Mouse (Mus musculus) inflammation-experienced regulatory T-cells (primary cell): Measurements from ENCODE around the gene Blvrb. TPM values are rescaled to one million over a fixed set of nuclear protein-coding genes. Genes with fewer than 3 reads are reported as not detected.

Experiments used
- polyA plus RNA-seq, 2 experiments: library from polyadenylated mRNA; unstranded; fragments of 100-300 nt; shearing (Covaris generic); gene quantifications; one replicate each; pipeline ENCODE4 v1.2.1; 2017

Blvrb gene
- polyA plus RNA-seq = 10 to 100 TPM; 11.2 to 19.1 TPM

DNA sequence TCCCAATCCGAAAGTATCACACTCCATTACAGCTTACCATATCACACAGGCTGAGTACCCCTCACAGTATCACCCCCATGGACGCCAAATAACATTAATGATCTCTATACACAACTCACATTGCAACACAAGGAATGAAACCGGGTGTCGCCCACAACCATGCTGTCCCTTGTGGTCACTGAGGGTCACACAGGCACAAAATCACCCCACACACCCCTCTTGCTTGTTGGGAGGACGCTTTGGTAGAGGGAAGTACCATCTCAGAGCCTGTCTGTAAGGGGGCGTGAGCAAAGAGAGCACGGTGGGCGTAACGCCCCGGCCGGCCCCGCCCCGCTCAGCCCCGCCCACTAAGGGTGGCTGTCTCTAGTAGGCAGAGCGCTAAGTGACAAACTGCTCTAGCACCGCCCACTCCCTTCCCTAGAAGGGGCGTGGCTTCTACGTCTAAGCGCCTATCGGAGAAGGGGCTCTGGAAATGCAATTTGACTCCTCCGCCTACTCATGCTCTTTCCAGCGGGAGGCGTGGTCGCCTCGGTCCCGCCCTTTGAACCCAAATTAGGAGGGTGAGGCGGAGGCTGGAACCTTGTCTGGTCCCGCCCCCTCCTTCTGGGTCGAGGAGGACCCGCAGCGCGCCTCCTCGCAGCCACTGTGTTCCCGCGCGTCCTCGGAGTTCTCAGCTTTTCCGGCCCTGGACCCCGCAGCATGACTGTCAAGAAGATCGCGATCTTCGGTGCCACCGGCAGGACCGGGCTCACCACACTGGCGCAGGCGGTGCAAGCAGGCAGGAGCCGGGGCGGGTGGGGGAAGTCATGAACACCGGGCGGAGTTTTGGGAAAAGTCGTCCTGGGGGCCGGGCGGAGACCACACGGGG is at the start of gene Blvrb, which contains the start of gene Sptbn4:
TSS of gene Blvrb (plus strand) at position 560 of the 868 bp plus-strand sequence.
TSS of gene Sptbn4 (minus strand) at position 268 of the 868 bp plus-strand sequence.

DNA sequence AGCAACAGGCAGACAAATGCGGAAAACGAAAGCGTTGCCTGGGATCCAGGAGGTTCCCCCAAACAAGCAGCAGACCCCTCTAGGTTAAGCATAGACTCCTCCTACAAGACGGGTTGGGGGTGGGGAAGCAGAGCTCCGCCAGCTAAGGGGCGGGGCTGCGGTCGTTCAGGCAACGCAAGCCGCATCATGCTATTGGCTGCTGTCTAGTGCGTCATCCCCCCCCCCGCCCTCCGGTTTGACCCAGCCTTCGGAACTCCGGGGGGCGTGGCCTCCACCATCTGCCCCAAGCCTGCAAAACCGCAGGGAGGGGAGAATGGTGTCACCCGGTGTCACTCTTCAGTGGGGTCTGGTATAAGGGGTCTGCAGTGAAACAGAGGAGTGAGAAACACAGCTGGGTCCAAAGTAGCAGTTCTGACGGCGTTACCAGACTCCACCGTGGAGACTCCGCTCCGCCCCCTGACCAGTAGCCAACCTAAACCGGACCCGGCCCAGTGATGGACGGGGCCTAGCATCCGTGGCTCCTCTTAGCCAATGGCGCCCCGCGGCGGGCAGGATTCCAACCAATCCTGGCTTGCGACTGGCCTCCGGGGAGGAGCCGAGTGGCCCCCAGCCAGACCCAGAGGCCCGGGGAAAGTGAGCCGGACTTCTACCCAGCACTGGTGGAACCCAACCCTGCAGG is 25.5 kb downstream of the Blvrb start, which contains the start of gene Sertad3:
TSS of gene Sertad3 (plus strand) at position 613 of the 679 bp plus-strand sequence.

DNA sequence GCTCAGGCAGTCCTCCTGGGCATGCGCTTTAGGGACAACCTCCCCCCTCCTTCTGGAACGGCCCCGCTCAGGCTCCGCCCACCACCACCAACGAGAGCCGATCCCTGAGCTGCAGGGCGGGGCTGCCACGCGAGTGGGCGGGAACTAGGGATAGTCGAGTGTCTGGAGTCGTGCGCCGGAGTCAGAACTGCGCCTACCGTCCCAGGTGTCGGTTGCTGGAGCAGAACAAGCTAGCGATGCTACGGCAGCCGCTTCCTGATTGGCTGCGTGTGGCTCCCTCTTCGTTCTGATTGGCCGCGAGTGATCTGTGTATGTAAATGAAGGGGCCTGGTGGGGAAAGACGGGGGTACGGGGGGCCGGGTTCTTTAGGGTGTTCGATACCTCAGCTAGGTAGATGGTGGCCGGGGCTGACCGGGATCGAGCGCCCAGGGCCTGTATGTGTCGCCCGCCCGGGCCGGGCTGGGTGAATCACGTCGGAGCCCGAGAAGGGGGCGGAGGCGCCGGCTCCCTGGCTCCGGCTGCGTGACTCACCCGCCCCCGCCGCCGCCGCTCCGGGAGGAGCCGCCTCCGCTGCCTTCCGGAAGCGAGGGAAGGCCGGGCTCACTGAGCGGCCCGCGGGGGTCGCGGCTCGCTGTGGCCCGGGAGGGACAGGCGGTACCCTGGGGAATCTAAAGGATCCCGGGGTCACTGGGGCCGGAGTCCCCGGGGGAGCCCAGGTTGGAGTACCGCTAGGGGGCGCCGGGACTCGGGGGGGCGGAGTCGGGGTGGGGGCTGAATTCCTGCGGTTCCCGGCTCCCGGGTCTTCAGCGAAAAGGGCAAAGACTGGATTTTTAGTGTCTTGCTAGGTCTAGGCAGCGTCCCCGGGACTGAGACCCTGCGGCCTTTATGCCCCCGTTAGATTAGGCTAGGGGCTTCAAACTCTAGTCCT is 39.3 kb downstream of the Blvrb start, which contains the start of gene Sertad1:
TSS of gene Sertad1 (plus strand) at position 141 of the 928 bp plus-strand sequence.

DNA sequence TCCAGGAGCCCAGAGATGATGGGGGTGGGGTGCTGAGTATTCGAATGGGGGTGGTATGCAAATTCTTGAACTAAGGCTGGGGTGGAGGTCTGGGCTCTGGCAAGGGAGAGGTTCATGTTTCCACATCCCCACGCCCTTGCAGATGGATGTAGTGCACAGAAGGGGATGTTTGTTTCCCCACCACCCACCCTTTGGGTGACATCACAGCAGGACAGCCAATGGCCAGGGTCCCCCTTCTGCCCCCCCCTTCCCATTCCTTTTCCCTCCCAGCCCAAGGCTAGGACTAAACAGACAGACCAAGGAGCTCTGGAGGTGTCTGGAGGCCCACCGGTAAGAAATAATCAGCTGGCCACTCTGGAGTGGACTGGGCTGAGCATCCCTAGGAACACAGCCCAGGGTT is 51.3 kb downstream of the Blvrb start, which contains the start of gene Prx:
TSS of gene Prx (plus strand) at position 289 of the 400 bp plus-strand sequence.

Other genes starting within 250 kb of the Blvrb start
- gene Itpkc, start 219.3 kb upstream of the Blvrb start, polyA plus RNA-seq = 10 to 100 TPM in 1 of 2 experiments, 1 to 10 TPM in 1; 9.9 to 14.2 TPM
- 10 to 100 TPM; 17.0 to 21.4 TPM for gene Coq8b, start 215.0 kb upstream of the Blvrb start, polyA plus RNA-seq
- gene Numbl, start 189.5 kb upstream of the Blvrb start, polyA plus RNA-seq = 1 to 10 TPM; 1.7 to 1.9 TPM
- gene Ltbp4, start 110.3 kb upstream of the Blvrb start, polyA plus RNA-seq = 1 to 10 TPM; 2.1 to 2.9 TPM
- 10 to 100 TPM; 86.4 to 88.1 TPM for gene Shkbp1, start 92.0 kb upstream of the Blvrb start, polyA plus RNA-seq
- 1 to 10 TPM in 1 of 2 experiments, not detected in 1; 1.6 TPM for gene Gm20479, start 90.6 kb upstream of the Blvrb start, polyA plus RNA-seq
- 1 to 10 TPM in 1 of 2 experiments, under 1 TPM in 1; 0.43 to 1.0 TPM for gene Sptbn4, start 292 bp upstream of the Blvrb start, polyA plus RNA-seq
- gene Sertad3, start 25.8 kb downstream of the Blvrb start, polyA plus RNA-seq = 10 to 100 TPM; 40.0 to 41.1 TPM
- gene Sertad1, start 38.9 kb downstream of the Blvrb start, polyA plus RNA-seq = 10 to 100 TPM; 52.4 to 79.0 TPM
- 1 to 10 TPM in 1 of 2 experiments, under 1 TPM in 1; 0.34 to 2.8 TPM for gene Prx, start 51.3 kb downstream of the Blvrb start, polyA plus RNA-seq
- under 1 TPM; 0.28 to 0.34 TPM for gene Hipk4, start 75.3 kb downstream of the Blvrb start, polyA plus RNA-seq
- gene Pld3, start 105.2 kb downstream of the Blvrb start, polyA plus RNA-seq = 100 to 1,000 TPM; 159 to 211 TPM
- gene 2310022A10Rik, start 105.3 kb downstream of the Blvrb start, polyA plus RNA-seq = 10 to 100 TPM; 20.4 to 28.8 TPM
- gene Akt2, start 143.6 kb downstream of the Blvrb start, polyA plus RNA-seq = 10 to 100 TPM; 74.8 to 82.4 TPM
- under 1 TPM in 1 of 2 experiments, not detected in 1; 0.53 TPM for gene Ttc9b, start 205.9 kb downstream of the Blvrb start, polyA plus RNA-seq
- 10 to 100 TPM; 15.6 to 22.0 TPM for gene Map3k10, start 226.6 kb downstream of the Blvrb start, polyA plus RNA-seq
- gene Zfp607b, start 241.4 kb downstream of the Blvrb start, polyA plus RNA-seq = 1 to 10 TPM; 4.7 to 6.7 TPM